Mouse (Mus musculus): Measurements from ENCODE around the gene Tekt2. TPM values are rescaled to one million over a fixed set of nuclear protein-coding genes. Genes with fewer than 3 reads are reported as not detected.
A peak's percentile ranks its signal among the peaks of the same experiment; 100 is the strongest.

The Tekt2 gene
- polyA plus RNA-seq, 1 experiment from 2014 or later, result 2.3 TPM

DNA sequence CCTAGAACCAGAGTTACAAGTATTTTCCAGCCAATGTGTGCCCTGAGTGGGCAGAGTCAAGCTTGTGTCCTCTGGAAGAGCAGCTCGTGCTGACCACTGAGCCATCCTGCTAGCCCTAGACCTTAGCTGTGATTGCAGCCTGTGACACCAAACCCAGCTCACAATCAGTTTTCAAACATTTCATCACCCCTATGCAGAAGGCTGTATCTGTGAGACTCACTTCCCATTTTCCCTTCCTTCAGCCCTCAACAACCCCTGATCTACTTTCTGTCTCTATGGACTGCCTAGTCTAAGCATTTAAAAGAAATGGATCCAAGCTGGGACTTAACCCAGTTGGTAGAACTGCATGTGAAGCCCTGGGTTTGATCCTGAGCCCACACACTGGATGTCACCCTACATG, 20.1 kb downstream of the Tekt2 start:
- DNase-seq (ENCODE audit: extremely low spot score, low spot score), result no peak
- H3K9me3 ChIP-seq, result peaks cover 5% of the 10 kb centered on the region
- WGBS, result 91% methylated on average over 1 of the region's 1 CpGs
- H3K36me3 ChIP-seq (replicated peaks), result no peaks in the 10 kb centered on the region
- no peak overlapping the region for H3K4me3 ChIP-seq
- H3K27me3 ChIP-seq (ENCODE audit: poor library complexity, severe bottlenecking), result peaks cover 56% of the 10 kb centered on the region
- H3K4me1 ChIP-seq, result peaks cover 41% of the 10 kb centered on the region
- H3K27ac ChIP-seq, result no peak overlapping the region

DNA sequence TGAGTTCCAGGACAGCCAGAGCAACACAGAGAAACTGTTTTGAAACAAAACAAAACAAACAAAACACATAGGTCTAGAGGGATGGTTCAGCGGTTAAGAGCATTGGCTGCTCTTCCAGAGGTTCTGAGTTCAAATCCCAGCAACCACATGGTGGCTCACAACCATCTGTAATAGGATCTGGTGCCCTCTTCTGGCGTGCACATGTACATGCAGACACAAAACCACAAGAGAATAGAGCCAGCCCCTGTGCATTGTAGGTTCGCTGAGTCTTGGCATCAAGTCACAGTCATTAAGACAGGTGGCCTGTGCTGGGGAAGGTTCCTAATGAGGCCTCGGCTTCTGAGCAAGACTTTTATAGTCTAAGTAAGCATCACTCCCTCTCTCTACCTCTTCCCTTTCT, 21.6 kb downstream of the Tekt2 start:
- DNase-seq (ENCODE audit: extremely low spot score, low spot score), result no peak
- no peak overlapping the region for H3K4me3 ChIP-seq
- 69% methylated on average over 4 of the region's 4 CpGs for WGBS
- no peak overlapping the region for H3K27ac ChIP-seq
- H3K4me1 ChIP-seq, result peaks cover 31% of the 10 kb centered on the region
- peaks cover 8% of the 10 kb centered on the region for H3K9me3 ChIP-seq
- H3K27me3 ChIP-seq (ENCODE audit: poor library complexity, severe bottlenecking), result peaks cover 65% of the 10 kb centered on the region
- H3K36me3 ChIP-seq (replicated peaks), result no peaks in the 10 kb centered on the region

DNA sequence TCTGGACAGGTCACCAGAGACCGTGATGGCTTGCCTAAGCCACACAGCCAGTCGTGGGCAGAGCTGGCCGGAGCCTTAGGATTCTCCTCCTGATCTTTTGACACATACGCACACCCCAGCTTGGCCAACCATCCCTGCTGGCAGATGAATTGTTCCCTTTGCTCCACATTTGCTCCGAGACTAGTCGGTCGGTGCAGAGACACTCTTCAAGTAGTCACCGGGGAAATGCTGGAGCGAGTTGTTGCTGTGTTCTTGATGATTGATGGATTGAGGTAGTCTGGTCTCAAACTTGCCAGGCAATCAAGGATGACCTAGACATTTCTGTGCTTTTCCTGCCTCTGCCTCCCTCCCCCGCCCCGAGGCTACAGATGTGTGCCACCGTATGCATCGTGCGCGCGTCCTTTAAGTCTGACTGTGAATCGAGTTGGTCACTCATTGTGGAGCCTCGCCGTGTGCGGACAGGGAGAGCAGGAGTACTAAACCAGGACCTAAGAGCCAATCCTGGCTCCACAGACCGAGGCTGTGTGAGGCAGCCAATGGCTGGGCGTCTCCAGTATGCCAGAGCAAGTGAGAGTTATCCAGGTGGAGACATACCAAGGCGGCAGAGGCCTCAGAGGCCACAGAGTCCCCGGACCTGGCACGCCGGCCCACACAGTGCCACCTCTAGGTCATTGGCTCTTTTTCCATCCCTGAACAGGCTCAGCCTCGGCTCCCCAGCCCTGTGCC, 23.7 kb downstream of the Tekt2 start:
- DNase-seq (ENCODE audit: extremely low spot score, low spot score), result no peak
- H3K27me3 ChIP-seq (ENCODE audit: poor library complexity, severe bottlenecking), result peaks cover 78% of the 10 kb centered on the region
- peak overlapping the region; percentile 62 for H3K27ac ChIP-seq

DNA sequence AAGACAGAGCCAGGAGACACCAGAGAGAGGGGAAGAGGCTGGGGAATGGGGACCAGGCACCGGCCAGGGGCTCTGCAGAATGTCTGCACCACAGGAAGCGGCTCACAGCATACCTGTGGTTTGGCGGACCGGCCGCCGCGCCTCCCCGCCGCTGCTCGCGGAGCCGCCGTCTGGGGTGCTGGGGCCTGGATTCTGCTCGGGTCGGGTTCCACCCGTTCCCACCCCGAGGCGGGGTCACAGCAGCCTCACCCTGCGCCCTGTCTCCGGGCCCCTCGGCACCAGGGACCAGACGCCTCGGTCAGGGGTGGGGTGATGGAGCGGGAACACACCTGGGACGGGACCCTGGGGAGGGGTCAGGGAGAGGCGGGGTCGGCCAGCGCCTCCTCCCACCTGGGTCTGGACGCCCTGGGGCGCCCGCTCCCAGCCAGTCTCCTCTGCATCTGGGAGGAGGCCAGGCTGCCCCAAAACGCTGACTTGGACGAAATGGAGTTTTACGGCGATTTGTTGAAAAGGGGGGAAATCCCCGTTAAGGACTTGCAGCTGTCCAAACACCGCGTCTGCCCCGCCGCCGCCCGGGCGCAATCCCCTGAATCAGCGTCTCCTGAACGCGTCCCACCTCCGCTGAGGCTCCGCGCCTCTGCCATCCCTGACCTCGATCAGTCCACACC, 24.4 kb downstream of the Tekt2 start:
- peak overlapping the region; percentile 62 for H3K27ac ChIP-seq
- WGBS, result under 1% methylated on average over 50 of the region's 50 CpGs
- no peaks in the 10 kb centered on the region for H3K36me3 ChIP-seq (replicated peaks)
- H3K9me3 ChIP-seq, result peaks cover 6% of the 10 kb centered on the region
- no peak for DNase-seq (ENCODE audit: extremely low spot score, low spot score)
- H3K27me3 ChIP-seq (ENCODE audit: poor library complexity, severe bottlenecking), result peaks cover 85% of the 10 kb centered on the region
- H3K4me1 ChIP-seq, result peaks cover 42% of the 10 kb centered on the region
- H3K4me3 ChIP-seq, result peak overlapping the region; percentile 41

More for the DNA sequence above, 23.7 kb downstream of the Tekt2 start:
- Histone ChIP-seq H3K36me3 (replicated peaks) (no peaks in the 10 kb centered on the region), H3K4me3 (peak overlapping the region; percentile 41), H3K9me3 (peaks cover 8% of the 10 kb centered on the region), H3K4me1 (peaks cover 38% of the 10 kb centered on the region)
- 3% methylated on average over 27 of the region's 27 CpGs for WGBS

DNA sequence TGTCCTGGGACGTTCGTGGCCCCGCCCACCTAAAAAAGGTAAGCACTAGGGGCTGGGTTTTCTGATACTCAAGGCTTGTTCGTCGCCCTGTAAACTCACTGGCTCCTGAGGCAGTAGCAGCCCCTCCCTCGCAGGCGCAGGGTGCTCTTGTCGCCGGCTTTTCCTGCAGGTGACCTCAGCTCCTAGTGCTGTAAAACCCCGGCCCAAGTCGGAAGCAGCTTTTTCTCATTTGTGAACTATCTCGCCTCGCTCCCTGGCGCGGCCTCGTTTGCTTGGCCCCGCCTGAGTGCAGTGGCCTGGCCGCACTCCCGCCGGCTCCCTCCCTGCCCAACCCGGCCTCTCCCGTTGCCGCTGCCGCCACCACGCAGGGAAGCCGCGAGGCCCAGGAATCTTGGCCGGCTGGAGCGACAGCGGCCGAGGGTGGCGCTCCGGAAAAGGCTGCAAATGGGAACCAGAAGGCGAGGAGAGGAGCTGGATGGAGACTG, 28.8 kb downstream of the Tekt2 start:
- WGBS, result under 1% methylated on average over 34 of the region's 34 CpGs
- H3K27me3 ChIP-seq (ENCODE audit: poor library complexity, severe bottlenecking), result peaks cover 76% of the 10 kb centered on the region

DNA sequence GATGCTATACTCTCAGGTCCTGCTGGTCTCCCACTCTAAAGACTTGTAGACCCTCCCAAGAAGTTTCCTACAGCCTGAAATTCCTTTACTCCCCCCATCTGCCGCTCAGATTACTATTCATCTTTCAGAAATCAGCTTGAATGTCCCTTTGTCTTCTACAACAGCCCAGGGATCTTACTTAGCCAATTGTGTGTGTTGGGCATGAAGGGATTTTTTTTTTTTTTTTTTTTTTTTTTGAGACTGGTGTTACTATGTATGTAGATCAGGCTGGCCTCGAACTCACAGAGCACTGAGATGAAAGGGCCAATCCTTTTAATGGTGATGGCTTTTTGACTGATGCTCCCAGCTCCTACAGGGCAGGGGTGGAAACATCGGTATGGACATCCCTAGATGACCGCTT, 29.6 kb downstream of the Tekt2 start:
- 41% methylated on average over 4 of the region's 4 CpGs for WGBS
- Histone ChIP-seq H3K4me3 (no peak overlapping the region), H3K27ac (no peak overlapping the region), H3K4me1 (peaks cover 35% of the 10 kb centered on the region), H3K27me3 (ENCODE audit: poor library complexity, severe bottlenecking) (peaks cover 76% of the 10 kb centered on the region), H3K36me3 (replicated peaks) (no peaks in the 10 kb centered on the region), H3K9me3 (0 out of 2 replicates have a peak, but pooled peaks cover 3% of the 10 kb centered on the region)
- no peak for DNase-seq (ENCODE audit: extremely low spot score, low spot score)

More for the DNA sequence above, 28.8 kb downstream of the Tekt2 start:
- Histone ChIP-seq H3K4me3 (peak overlapping the region; percentile 47), H3K36me3 (replicated peaks) (no peaks in the 10 kb centered on the region), H3K27ac (peak overlapping the region; percentile 77), H3K4me1 (peaks cover 35% of the 10 kb centered on the region), H3K9me3 (0 out of 2 replicates have a peak, but pooled peaks cover 3% of the 10 kb centered on the region)
- peak; percentile 62 for DNase-seq (ENCODE audit: extremely low spot score, low spot score)

DNA sequence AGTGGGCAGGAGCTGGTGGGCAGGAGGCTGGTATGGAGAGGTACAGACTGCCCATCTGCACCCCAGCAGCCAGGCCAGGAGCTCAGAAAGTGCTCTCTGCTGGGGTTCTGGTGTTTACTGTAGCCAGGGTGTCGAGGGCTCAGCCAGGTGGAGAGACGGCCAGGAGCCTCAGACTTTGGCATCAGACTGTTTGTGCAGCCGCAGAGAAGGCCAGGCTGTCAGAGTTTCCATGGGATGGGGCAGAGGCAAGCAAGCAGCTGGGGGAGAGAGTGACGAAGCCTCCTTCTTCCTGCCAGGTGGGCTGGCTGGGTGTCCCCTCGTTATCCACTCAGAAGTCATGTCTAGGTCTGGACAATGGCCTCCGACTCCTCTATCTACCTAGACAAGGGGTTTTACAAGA, 30.3 kb downstream of the Tekt2 start:
- WGBS, result 68% methylated on average over 6 of the region's 6 CpGs
- Histone ChIP-seq H3K4me1 (peaks cover 30% of the 10 kb centered on the region), H3K36me3 (replicated peaks) (no peaks in the 10 kb centered on the region), H3K9me3 (0 out of 2 replicates have a peak, but pooled peaks cover 3% of the 10 kb centered on the region), H3K27ac (no peak overlapping the region), H3K4me3 (no peak overlapping the region), H3K27me3 (ENCODE audit: poor library complexity, severe bottlenecking) (peaks cover 76% of the 10 kb centered on the region)
- DNase-seq (ENCODE audit: extremely low spot score, low spot score), result no peak

DNA sequence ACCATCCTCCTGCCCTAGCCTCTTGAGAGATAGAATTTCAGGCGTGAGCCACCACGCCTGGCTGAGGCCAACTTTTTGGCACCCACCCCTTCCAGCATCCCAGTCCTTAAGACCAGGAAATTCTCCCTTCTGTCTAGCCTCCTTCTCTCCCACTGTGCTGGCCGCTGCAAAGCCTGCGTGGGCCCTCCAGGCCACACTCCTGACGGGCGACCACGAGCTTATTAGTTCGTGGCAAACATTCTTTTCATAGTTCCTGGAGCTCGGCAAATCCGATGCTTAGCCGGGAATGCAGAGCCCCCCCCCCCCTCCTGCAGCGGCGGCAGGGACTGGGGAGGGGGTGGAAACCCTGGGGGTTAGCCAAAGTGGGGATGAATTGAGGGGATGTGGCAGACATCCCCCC, 34.3 kb downstream of the Tekt2 start:
- Histone ChIP-seq H3K4me3 (no peak overlapping the region), H3K4me1 (peaks cover 37% of the 10 kb centered on the region), H3K36me3 (replicated peaks) (no peaks in the 10 kb centered on the region), H3K27me3 (ENCODE audit: poor library complexity, severe bottlenecking) (peaks cover 76% of the 10 kb centered on the region), H3K27ac (peak overlapping the region; percentile 31; the same call in 1 of the 2 replicates), H3K9me3 (no peaks in the 10 kb centered on the region)
- no peak for DNase-seq (ENCODE audit: extremely low spot score, low spot score)
- 24% methylated on average over 13 of the region's 13 CpGs for WGBS

DNA sequence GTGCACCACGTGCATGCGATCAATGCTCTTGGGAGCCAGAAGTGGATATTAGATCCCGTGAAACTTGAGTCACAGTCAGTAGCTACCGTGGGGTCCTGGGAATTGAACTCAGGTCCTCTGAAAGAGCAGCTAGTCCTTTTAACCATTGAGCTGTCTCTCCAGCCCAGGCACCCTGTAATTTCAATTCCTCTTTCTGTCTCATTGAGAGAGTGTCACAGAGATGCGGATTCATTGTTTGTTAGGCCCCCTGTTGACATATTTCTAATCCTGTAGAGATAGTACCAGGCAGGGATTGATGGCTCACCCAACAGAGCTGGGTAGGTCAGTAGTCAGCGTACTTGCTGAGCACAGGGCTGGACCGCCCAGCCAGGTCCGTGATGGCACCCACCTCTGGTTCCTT, 35.2 kb downstream of the Tekt2 start:
- 82% methylated on average over 8 of the region's 8 CpGs for WGBS
- H3K27ac ChIP-seq, result no peak overlapping the region
- no peak overlapping the region for H3K4me3 ChIP-seq
- peaks cover 37% of the 10 kb centered on the region for H3K4me1 ChIP-seq
- DNase-seq (ENCODE audit: extremely low spot score, low spot score), result no peak
- H3K27me3 ChIP-seq (ENCODE audit: poor library complexity, severe bottlenecking), result peaks cover 75% of the 10 kb centered on the region
- H3K9me3 ChIP-seq, result peaks cover 6% of the 10 kb centered on the region; the same call in 1 of the 2 replicates
- no peaks in the 10 kb centered on the region for H3K36me3 ChIP-seq (replicated peaks)

DNA sequence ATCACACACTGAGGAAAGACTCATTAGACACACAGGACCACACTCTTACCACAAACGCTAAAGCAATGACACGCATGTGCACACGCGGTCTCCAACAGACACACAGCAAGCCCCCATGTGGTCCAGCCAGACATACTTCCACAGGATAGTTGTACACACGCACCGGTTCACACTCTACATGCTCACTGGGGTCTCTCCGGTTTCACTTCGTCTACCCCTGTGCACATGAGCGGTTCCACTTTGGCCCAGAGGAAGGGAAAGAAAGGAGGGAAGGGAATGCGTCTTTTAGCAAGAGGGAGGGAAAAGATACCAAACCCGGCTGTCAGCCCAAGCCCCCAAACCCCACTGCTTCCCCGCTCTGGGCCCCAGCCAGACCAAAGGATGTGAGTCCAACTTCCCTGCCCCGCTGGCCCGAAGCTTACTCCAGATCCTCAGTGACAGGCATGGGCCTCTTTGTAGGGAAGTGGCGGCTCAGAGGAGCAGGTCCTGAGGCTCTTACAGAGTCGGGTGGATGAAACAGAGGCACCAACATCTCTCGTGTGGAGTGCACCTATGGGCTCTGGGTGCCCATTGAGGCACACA, 37.3 kb downstream of the Tekt2 start:
- H3K4me1 ChIP-seq, result peaks cover 39% of the 10 kb centered on the region
- H3K27ac ChIP-seq, result 0 out of 2 replicates have a peak overlapping the region, but pooled peaks have one; percentile 15
- DNase-seq (ENCODE audit: extremely low spot score, low spot score), result no peak
- 0 out of 2 replicates have a peak overlapping the region, but pooled peaks have one; percentile 46 for H3K4me3 ChIP-seq
- no peaks in the 10 kb centered on the region for H3K36me3 ChIP-seq (replicated peaks)
- peaks cover 6% of the 10 kb centered on the region; the same call in 1 of the 2 replicates for H3K9me3 ChIP-seq
- peaks cover 85% of the 10 kb centered on the region for H3K27me3 ChIP-seq (ENCODE audit: poor library complexity, severe bottlenecking)
- 47% methylated on average over 17 of the region's 17 CpGs for WGBS

DNA sequence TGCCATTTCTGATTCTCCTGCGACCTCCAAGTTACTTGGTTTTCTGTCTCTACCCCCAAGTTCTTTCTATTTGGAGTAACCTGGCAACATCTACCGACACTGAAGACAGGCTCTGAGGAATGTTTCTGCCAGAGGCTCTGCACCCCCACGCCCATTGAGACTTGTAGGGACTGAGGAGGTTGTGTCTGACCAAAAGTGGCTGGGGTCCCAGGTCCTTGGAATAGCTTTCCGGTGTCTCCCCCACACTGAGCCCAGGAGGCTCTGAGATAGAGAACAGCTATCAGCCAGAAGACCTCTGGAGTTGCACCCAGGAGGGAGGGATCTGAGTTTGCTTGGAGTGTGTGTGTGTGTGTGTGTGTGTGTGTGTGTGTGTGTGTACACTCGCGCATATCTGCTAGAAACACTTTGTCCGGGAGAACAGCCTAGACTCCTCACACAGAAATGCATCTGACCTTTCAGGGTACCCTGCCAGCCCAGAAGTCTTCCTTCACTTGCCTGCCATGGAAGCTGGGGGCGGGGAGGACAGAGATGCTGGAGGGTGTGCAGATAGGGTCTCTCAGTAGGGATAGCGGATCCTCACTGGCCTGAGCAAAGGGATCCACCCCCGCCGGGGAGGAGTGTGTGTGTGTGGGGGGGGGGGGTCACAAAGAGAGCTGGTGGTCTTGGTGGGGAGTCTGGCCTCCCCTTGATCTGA, 38.0 kb downstream of the Tekt2 start:
- 35% methylated on average over 11 of the region's 11 CpGs for WGBS
- Histone ChIP-seq H3K4me1 (peaks cover 39% of the 10 kb centered on the region), H3K36me3 (replicated peaks) (no peaks in the 10 kb centered on the region), H3K9me3 (peaks cover 6% of the 10 kb centered on the region; the same call in 1 of the 2 replicates), H3K27me3 (ENCODE audit: poor library complexity, severe bottlenecking) (peaks cover 92% of the 10 kb centered on the region), H3K4me3 (peak overlapping the region; percentile 46; the same call in 1 of the 2 replicates), H3K27ac (no peak overlapping the region)
- DNase-seq (ENCODE audit: extremely low spot score, low spot score), result no peak

DNA sequence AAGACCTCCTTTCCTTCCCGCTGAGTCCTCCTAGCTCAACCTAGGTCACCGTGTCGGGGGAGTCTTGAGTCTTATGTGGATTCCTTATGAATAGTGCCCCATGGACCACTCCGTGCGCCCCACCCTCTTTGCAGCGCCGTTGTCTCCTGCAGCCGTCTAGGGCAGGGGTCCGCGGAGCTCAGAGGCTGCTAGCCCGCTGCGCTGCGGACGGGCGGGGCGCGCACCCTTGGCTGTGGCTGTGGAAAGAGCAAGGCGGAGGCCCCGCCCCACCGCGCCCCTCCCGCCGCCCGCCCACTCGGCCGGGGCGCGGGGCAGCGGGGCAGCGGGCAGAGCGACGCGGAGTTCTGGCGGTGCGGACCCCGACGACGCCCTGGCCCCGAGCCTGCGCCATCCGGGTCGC, 39.0 kb downstream of the Tekt2 start, which contains the start of gene Col8a2:
Col8a2 (plus strand) TSS at position 302 of the 400 bp plus-strand sequence.
- 2% methylated on average over 42 of the region's 42 CpGs for WGBS
- H3K27ac ChIP-seq, result peak within 1 kb of the TSS; percentile 71
- no peak for DNase-seq (ENCODE audit: extremely low spot score, low spot score)
- peaks cover 6% of the 10 kb centered on the region; the same call in 1 of the 2 replicates for H3K9me3 ChIP-seq
- H3K4me1 ChIP-seq, result peaks cover 44% of the 10 kb centered on the region
- H3K27me3 ChIP-seq (ENCODE audit: poor library complexity, severe bottlenecking), result peaks cover 90% of the 10 kb centered on the region
- peak within 1 kb of the TSS; percentile 46 for H3K4me3 ChIP-seq
- no peaks in the 10 kb centered on the region for H3K36me3 ChIP-seq (replicated peaks)
